Mouse (Mus musculus) C2C12 (cell line): Measurements from ENCODE around the gene Usp7.

ENCODE experiments used
- CEBPB ChIP-seq: IDR thresholded peaks from one replicate; pipeline ENCODE4 v1.6.1; 2011; ENCODE audit warnings: low read depth, mild to moderate bottlenecking, control low read depth, moderate library complexity
- CTCF ChIP-seq: IDR thresholded peaks from one replicate; pipeline ENCODE4 v1.5.1; 2011; ENCODE audit not compliant: control insufficient read depth, insufficient read depth, insufficient read length
- FOSL1 ChIP-seq: IDR thresholded peaks from one replicate; pipeline ENCODE4 v1.8.0; 2011; ENCODE audit warnings: mild to moderate bottlenecking, low read length; ENCODE audit not compliant: poor library complexity, insufficient read depth, severe bottlenecking
- MAX ChIP-seq: IDR thresholded peaks from one replicate; pipeline ENCODE4 v1.6.1; 2011; ENCODE audit warnings: mild to moderate bottlenecking, control low read depth
- MYOD1 ChIP-seq: IDR thresholded peaks from one replicate; pipeline ENCODE4 v1.6.1; 2011; ENCODE audit warnings: low read depth; ENCODE audit not compliant: control insufficient read depth, insufficient read length
- MYOG ChIP-seq: IDR thresholded peaks from one replicate; pipeline ENCODE4 v1.6.1; 2011; ENCODE audit not compliant: control insufficient read depth, insufficient read length; ENCODE audit errors: extremely low read depth
- USF1 ChIP-seq: IDR thresholded peaks from one replicate; pipeline ENCODE4 v1.6.1; 2011; ENCODE audit warnings: low read depth, mild to moderate bottlenecking, control low read depth, moderate library complexity

DNA sequence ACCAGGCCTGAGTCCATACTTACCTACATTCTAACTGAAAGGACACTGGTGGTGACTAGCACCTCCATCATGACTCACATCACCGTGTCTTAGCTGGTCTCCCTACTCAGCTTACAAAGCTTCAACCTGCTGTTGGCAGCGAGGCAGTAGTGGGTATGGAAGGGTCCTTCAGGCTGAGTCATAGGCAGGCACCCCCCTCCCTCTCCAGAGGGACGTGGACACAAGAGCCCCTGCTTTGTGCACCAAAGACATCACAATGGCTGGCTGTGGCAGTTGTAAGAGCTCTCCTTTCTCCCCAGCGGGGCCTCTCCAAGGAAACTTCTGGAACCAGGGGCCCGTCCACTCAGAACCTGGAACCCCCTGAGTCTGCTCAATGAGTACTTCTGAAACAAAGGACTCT, 111.6 kb downstream of the Usp7 start, which contains the start of gene Gm5767:
- no peak for TF ChIP-seq MYOG
- no peak for TF ChIP-seq CTCF
- no peak for TF ChIP-seq MYOD1
- TF ChIP-seq FOSL1 = no peak
- TF ChIP-seq MAX = no peak
- no peak for TF ChIP-seq USF1
- TF ChIP-seq CEBPB = no peak
